Mouse (Mus musculus) cortical plate, adult 2 months (tissue): Measurements from ENCODE around the gene Tango6.

ENCODE experiments used
- CTCF ChIP-seq: fragments of 200-500 bp; IDR thresholded peaks from 2 replicates; pipeline ENCODE4 v1.5.1; 2011; ENCODE audit warnings: mild to moderate bottlenecking, control low read depth, low read length; ENCODE audit not compliant: insufficient read depth; ENCODE audit errors: extremely low read depth
- POLR2A ChIP-seq: fragments of 200-500 bp; IDR thresholded peaks from 2 replicates; pipeline ENCODE4 v1.6.1; 2011; ENCODE audit warnings: mild to moderate bottlenecking, low read length, control low read depth; ENCODE audit not compliant: insufficient read depth; ENCODE audit errors: extremely low read depth

GRCm38 (mm10) chr8:106687479-106687878 lies 4.6 kb downstream of the Tango6 start:
- TF ChIP-seq CTCF = peak; percentile 72
- TF ChIP-seq POLR2A = no peak
